Mouse (Mus musculus) skeletal muscle tissue, adult 2 months (tissue): ENCODE data around the gene Ptpn18.
"Not testable (repeated sequence)": the region's sequence is repeated elsewhere in the genome, so short reads cannot be mapped to it uniquely, and the experiment has no call there.

ENCODE experiments used
- DNase-seq: peaks from one replicate; pipeline ENCODE4 v3.0.0-alpha.2; 2012; ENCODE audit warnings: low read depth, low spot score

Gene Ptpn18

GRCm38 (mm10) chr1:34516595-34516994 lies 57.0 kb downstream of the Ptpn18 start:
- no peak for DNase-seq

- not testable (repeated sequence) for DNase-seq
These were observed 57.7 kb downstream of the Ptpn18 start for GRCm38 (mm10) chr1:34517297-34517696.

- not testable (repeated sequence) for DNase-seq
These were observed 58.2 kb downstream of the Ptpn18 start for GRCm38 (mm10) chr1:34517797-34518196.

GRCm38 (mm10) chr1:34518259-34518658 lies 58.7 kb downstream of the Ptpn18 start:
- DNase-seq = no peak

- DNase-seq = no peak
These were observed 62.8 kb downstream of the Ptpn18 start for GRCm38 (mm10) chr1:34522205-34522849.

DNA sequence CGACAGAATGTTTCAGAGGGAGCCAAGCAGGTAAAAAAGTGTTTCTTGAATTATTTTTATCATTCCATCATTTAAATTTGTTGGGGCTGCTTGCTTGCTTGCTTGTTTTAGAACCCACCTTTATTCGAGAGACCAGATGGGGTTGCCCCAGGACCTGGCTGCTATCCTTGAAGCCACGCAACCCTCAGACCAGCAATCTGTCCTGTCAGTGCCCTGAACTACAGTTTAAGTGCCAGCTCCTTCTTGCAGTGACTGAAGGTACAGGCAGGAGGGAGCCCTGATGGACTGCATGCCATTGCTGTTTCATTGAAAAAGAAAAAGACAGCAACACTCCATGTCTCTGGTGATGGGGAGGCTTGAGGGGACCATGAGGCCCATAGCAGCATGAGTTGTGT lies 63.3 kb downstream of the Ptpn18 start:
- DNase-seq = no peak

DNA sequence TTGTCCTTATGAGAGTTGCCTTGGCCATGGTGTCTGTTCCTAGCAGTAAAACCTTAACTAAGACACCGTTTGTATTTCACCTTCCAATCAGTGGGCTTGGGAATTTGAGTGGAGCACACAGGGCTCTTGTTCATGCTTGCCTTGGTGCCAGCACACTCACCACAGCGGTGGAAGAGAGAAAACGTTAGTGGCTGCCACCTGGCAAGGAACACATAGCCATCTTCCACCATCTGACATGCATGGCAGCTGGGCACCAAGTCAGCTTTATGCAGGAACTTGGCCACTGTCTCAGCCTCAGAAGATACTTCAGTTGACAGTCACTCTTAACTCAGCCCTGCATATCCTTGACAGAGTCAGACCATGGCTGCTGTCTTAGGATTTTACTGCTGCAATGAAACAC lies 64.1 kb downstream of the Ptpn18 start:
- DNase-seq = no peak
